Mouse (Mus musculus) spleen, adult 2 months (tissue): ENCODE results near the gene Cep170.

Experiments used
- CTCF ChIP-seq: fragments of 200-500 bp; IDR thresholded peaks from 2 replicates; pipeline ENCODE4 v1.5.1; 2011; ENCODE audit warnings: mild to moderate bottlenecking, inconsistent platforms; ENCODE audit not compliant: insufficient read depth, insufficient read length, insufficient replicate concordance; ENCODE audit errors: extremely low read depth
- POLR2A ChIP-seq: fragments of 200-500 bp; IDR thresholded peaks from 2 replicates; pipeline ENCODE4 v1.6.1; 2011; ENCODE audit warnings: low read depth, low read length, inconsistent platforms

DNA sequence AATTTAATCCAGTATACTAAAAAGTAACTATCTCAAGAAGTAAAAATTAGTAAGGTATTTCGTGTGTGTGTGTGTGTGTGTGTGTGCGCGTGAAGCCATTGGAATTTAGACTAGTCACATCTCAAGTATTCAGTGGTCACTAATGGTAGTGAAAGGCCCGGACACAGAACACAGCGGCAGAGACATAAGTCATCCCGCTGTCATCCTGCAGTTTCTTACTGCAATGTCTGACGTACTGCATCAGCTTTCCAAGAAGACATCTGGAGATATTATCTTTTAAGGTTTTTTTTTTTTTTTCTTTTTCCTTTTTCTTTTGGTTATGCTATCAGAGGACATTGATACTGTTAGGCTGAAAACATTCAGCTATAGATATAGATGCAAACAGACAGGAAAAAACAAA is 24.5 kb downstream of the Cep170 start:
- TF ChIP-seq CTCF (no peak), POLR2A (no peak)
